Mouse (Mus musculus): ENCODE results near the gene Enox1. TPM values are rescaled to one million over a fixed set of nuclear protein-coding genes. Genes with fewer than 3 reads are reported as not detected.

Enox1 gene
- polyA plus RNA-seq, 1 experiment from 2014 or later, result 19.6 TPM

DNA sequence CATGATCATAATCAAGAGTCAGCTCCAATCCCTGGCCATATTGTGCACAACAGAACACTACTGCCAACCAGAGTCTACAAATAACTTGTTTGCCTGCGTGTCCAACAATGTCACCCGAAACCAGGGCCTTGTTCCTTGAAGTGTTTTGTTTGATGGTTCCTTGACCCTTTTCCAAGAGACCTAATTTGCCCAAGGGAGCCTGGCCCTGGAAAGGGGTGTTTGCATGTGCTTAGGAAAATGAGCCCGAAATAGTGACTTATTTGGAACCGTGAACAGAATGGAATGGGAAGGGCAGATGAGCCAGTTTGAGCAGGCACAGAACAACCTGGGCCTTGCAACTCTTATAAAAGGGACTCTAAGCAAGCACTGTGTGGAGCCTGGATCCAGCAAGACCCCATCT is 316.9 kb downstream of the Enox1 start:
- DNase-seq (ENCODE audit: low spot score) (no peak), ATAC-seq (ENCODE audit: insufficient read depth, low FRiP score, low TSS enrichment) (no peak)
- Histone ChIP-seq H3K9me3 (ENCODE audit: control insufficient read depth, low read length) (no peaks in the 10 kb centered on the region), H3K36me3 (ENCODE audit: control insufficient read depth, insufficient read depth, low read length) (no peaks in the 10 kb centered on the region), H3K4me2 (ENCODE audit: low read depth) (no peak overlapping the region), H3K9ac (ENCODE audit: low read length) (no peak overlapping the region), H3K4me1 (ENCODE audit: control insufficient read depth, insufficient read depth, low read length) (no peaks in the 10 kb centered on the region), H3K27ac (ENCODE audit: low read depth, low read length) (no peak overlapping the region), H3K4me3 (ENCODE audit: low read depth, low read length) (no peak overlapping the region), H3K27me3 (ENCODE audit: control insufficient read depth, insufficient read depth, low read length) (no peaks in the 10 kb centered on the region)
- WGBS, result 92% methylated on average over 4 of the region's 4 CpGs

DNA sequence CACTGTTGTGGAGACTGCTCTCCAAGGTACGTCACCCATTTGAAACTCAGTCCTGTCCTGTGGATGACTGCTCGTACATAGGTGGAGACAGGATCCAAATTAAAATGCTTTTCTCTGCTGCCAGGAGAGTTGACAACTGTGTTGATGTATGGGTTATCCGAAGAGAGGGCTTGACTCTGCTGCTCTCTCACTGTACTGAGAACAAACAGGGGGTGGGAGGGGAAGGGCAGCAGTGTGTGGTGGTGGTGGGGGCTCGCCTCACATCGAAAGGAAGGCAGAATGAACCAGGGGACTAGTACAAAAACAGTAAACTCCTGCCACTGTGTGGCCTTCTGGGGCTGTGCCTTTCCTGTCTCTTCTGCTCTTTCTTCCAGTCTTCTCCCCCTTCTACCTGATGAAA is 317.5 kb downstream of the Enox1 start:
- 63% methylated on average over 5 of the region's 5 CpGs for WGBS
- Histone ChIP-seq H3K27ac (ENCODE audit: low read depth, low read length) (0 out of 2 replicates have a peak overlapping the region, but pooled peaks have one; percentile 17), H3K27me3 (ENCODE audit: control insufficient read depth, insufficient read depth, low read length) (no peaks in the 10 kb centered on the region), H3K36me3 (ENCODE audit: control insufficient read depth, insufficient read depth, low read length) (no peaks in the 10 kb centered on the region), H3K4me2 (ENCODE audit: low read depth) (no peak overlapping the region), H3K4me3 (ENCODE audit: low read depth, low read length) (no peak overlapping the region), H3K4me1 (ENCODE audit: control insufficient read depth, insufficient read depth, low read length) (no peaks in the 10 kb centered on the region), H3K9me3 (ENCODE audit: control insufficient read depth, low read length) (no peaks in the 10 kb centered on the region), H3K9ac (ENCODE audit: low read length) (no peak overlapping the region)
- peak; percentile 17 for DNase-seq (ENCODE audit: low spot score)
- ATAC-seq (ENCODE audit: insufficient read depth, low FRiP score, low TSS enrichment), result no peak

DNA sequence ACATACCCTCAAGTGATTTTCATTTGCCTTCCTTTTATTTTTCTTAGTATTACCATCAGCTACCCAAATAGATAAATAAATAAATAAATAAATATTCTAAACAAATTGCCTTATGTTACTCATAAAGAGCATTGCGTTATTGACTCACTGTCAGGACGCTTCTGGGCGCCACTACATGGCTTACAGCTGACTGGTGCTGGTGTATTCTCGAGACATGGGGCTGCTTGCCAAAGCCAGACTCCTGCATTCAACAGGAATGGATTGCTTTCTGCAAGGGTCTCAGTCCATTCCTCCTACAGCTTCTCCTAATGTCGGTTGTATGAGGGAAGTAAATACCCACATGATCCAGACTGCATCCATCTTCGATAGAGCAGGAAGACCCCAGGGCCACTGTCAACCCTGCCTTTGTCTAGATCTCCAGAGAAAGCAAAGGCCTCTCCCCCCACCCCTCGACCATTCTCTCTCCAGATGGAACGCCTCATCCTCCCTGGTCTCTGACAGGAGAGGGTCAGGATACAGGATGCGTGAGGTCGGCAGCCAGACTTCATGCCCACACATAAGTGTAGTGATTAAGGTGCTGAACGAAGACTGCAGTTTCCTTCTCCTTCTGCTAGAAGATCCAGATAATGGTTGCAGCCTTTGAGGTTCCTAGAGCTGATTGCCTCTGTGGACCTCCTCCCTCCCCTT is 318.7 kb downstream of the Enox1 start:
- no peak overlapping the region for H3K27ac ChIP-seq (ENCODE audit: low read depth, low read length)
- WGBS, result 79% methylated on average over 11 of the region's 11 CpGs
- no peaks in the 10 kb centered on the region for H3K27me3 ChIP-seq (ENCODE audit: control insufficient read depth, insufficient read depth, low read length)
- H3K36me3 ChIP-seq (ENCODE audit: control insufficient read depth, insufficient read depth, low read length), result no peaks in the 10 kb centered on the region
- no peak overlapping the region for H3K4me2 ChIP-seq (ENCODE audit: low read depth)
- no peak overlapping the region for H3K9ac ChIP-seq (ENCODE audit: low read length)
- H3K4me1 ChIP-seq (ENCODE audit: control insufficient read depth, insufficient read depth, low read length), result no peaks in the 10 kb centered on the region
- no peaks in the 10 kb centered on the region for H3K9me3 ChIP-seq (ENCODE audit: control insufficient read depth, low read length)
- no peak overlapping the region for H3K4me3 ChIP-seq (ENCODE audit: low read depth, low read length)
- DNase-seq (ENCODE audit: low spot score), result no peak
- ATAC-seq (ENCODE audit: insufficient read depth, low FRiP score, low TSS enrichment), result no peak

DNA sequence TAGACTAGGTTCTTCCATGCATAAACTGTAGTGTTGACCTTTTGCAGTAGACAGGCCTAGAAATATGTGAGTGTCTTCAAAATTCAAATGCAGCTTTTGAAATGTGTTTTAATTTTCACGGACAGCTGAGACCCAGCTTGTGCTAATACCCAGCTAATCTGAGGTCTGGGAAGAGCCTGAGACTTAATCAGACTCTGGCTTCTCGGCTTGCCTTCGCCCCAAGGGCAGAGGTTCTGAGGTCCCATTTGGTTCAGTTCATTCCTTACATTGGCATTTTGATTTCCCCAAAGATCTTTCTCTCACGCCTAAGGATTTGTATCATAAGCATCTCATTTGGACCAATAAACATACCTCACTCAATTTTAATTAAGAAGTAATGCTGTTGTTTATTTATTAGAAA is 321.1 kb downstream of the Enox1 start:
- H3K4me3 ChIP-seq (ENCODE audit: low read depth, low read length), result no peak overlapping the region
- H3K9ac ChIP-seq (ENCODE audit: low read length), result no peak overlapping the region
- 82% methylated on average over 4 of the region's 4 CpGs for WGBS
- ATAC-seq (ENCODE audit: insufficient read depth, low FRiP score, low TSS enrichment), result no peak
- no peaks in the 10 kb centered on the region for H3K27me3 ChIP-seq (ENCODE audit: control insufficient read depth, insufficient read depth, low read length)
- no peaks in the 10 kb centered on the region for H3K36me3 ChIP-seq (ENCODE audit: control insufficient read depth, insufficient read depth, low read length)
- H3K9me3 ChIP-seq (ENCODE audit: control insufficient read depth, low read length), result no peaks in the 10 kb centered on the region
- peak; percentile 30 for DNase-seq (ENCODE audit: low spot score)
- H3K4me2 ChIP-seq (ENCODE audit: low read depth), result no peak overlapping the region
- H3K4me1 ChIP-seq (ENCODE audit: control insufficient read depth, insufficient read depth, low read length), result no peaks in the 10 kb centered on the region
- H3K27ac ChIP-seq (ENCODE audit: low read depth, low read length), result no peak overlapping the region

DNA sequence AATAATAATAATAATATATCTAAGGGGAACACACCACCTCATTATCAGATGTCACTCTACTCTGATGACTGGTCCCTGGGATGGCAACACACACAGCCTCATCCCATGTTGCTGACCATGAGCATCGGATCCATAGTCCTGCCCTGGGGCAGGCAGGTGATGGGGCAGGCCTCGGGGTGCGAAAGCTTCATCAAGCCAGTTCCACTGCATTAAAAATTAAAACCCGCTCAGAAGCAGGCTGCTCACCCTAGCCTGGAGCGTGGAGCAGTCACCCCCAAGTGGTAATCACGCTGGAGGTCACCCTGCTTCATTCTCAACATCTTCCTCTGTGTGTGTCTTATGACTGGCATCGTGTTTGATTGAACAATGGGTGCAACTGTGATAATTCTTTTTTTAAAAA is 321.6 kb downstream of the Enox1 start:
- 79% methylated on average over 7 of the region's 7 CpGs for WGBS
- H3K4me1 ChIP-seq (ENCODE audit: control insufficient read depth, insufficient read depth, low read length), result no peaks in the 10 kb centered on the region
- ATAC-seq (ENCODE audit: insufficient read depth, low FRiP score, low TSS enrichment) (peak; percentile 45; the same call in 1 of the 2 replicates), DNase-seq (ENCODE audit: low spot score) (peak; percentile 42)
- H3K36me3 ChIP-seq (ENCODE audit: control insufficient read depth, insufficient read depth, low read length), result no peaks in the 10 kb centered on the region
- no peak overlapping the region for H3K4me2 ChIP-seq (ENCODE audit: low read depth)
- no peak overlapping the region for H3K27ac ChIP-seq (ENCODE audit: low read depth, low read length)
- no peak overlapping the region for H3K9ac ChIP-seq (ENCODE audit: low read length)
- no peaks in the 10 kb centered on the region for H3K9me3 ChIP-seq (ENCODE audit: control insufficient read depth, low read length)
- no peaks in the 10 kb centered on the region for H3K27me3 ChIP-seq (ENCODE audit: control insufficient read depth, insufficient read depth, low read length)
- no peak overlapping the region for H3K4me3 ChIP-seq (ENCODE audit: low read depth, low read length)

DNA sequence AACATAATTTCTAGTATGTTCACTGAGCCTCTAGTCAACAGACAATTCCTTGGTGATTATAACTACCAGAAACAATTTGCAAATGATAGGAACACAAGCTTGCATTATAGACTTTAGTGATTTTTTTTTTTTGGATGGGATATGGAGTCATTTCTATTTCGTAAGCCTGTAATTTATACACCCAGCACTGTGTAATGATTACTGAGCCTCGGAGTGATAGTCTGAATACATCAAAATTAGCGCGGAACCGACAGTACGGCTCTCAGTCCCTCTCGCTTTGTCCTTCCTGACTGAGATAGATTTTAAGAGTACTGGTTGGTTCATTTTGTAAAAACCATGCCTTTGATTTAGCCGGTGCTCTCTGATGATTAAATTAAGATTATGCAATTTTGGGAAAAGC is 322.1 kb downstream of the Enox1 start:
- no peaks in the 10 kb centered on the region for H3K4me1 ChIP-seq (ENCODE audit: control insufficient read depth, insufficient read depth, low read length)
- DNase-seq (ENCODE audit: low spot score), result no peak
- H3K9ac ChIP-seq (ENCODE audit: low read length), result no peak overlapping the region
- no peaks in the 10 kb centered on the region for H3K36me3 ChIP-seq (ENCODE audit: control insufficient read depth, insufficient read depth, low read length)
- no peak for ATAC-seq (ENCODE audit: insufficient read depth, low FRiP score, low TSS enrichment)
- H3K27ac ChIP-seq (ENCODE audit: low read depth, low read length), result no peak overlapping the region
- H3K27me3 ChIP-seq (ENCODE audit: control insufficient read depth, insufficient read depth, low read length), result no peaks in the 10 kb centered on the region
- no peak overlapping the region for H3K4me3 ChIP-seq (ENCODE audit: low read depth, low read length)
- no peak overlapping the region for H3K4me2 ChIP-seq (ENCODE audit: low read depth)
- H3K9me3 ChIP-seq (ENCODE audit: control insufficient read depth, low read length), result no peaks in the 10 kb centered on the region
- WGBS, result 89% methylated on average over 8 of the region's 8 CpGs

DNA sequence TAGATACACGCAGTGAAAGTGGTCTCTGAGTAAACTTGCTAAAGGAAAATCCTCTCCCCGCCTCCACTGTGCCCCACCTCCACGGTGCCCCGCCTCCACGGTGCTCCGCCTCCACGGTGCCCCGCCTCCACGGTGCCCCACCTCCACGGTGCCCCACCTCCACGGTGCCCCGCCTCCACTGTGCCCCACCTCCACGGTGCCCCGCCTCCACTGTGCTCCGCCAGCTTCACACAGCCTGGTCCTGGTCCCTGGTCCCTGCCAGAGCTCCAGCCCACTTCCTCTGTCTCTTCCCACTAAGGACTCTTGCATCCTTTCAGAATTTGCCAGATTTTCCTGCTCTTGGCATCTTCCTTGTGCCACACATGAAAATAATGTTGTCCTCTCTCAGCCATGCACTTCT is 326.5 kb downstream of the Enox1 start:
- Histone ChIP-seq H3K27ac (ENCODE audit: low read depth, low read length) (no peak overlapping the region), H3K4me2 (ENCODE audit: low read depth) (no peak overlapping the region), H3K9ac (ENCODE audit: low read length) (no peak overlapping the region), H3K27me3 (ENCODE audit: control insufficient read depth, insufficient read depth, low read length) (no peaks in the 10 kb centered on the region), H3K36me3 (ENCODE audit: control insufficient read depth, insufficient read depth, low read length) (no peaks in the 10 kb centered on the region), H3K9me3 (ENCODE audit: control insufficient read depth, low read length) (no peaks in the 10 kb centered on the region), H3K4me3 (ENCODE audit: low read depth, low read length) (no peak overlapping the region), H3K4me1 (ENCODE audit: control insufficient read depth, insufficient read depth, low read length) (no peaks in the 10 kb centered on the region)
- DNase-seq (ENCODE audit: low spot score), result no peak
- ATAC-seq (ENCODE audit: insufficient read depth, low FRiP score, low TSS enrichment), result no peak
- WGBS, result 41% methylated on average over 14 of the region's 15 CpGs

DNA sequence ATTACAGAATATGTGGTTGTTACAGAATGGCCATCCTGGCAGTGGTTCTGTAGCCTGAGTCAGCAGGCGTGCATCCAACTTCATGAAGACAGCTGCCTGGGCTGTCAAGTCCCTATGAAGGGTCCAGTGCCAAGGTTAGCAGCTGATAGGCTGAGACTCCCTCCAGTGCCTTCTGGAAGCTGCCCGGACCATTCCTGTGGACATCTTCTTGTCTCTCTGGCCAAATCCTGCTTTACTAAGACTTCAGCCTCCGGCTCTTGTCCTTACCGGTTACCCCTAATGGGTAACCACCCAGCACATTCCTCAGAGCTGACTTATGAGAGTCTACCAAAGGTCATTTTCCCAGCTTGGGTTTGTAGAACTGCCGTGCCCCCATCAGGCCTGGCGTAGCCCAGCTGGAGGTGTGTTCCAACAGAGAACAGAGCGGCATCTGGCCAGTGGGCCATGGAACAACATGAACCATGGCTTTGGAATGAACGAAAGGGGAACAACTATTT is 328.4 kb downstream of the Enox1 start:
- Histone ChIP-seq H3K27me3 (ENCODE audit: control insufficient read depth, insufficient read depth, low read length) (no peaks in the 10 kb centered on the region), H3K4me2 (ENCODE audit: low read depth) (no peak overlapping the region), H3K9me3 (ENCODE audit: control insufficient read depth, low read length) (no peaks in the 10 kb centered on the region), H3K4me1 (ENCODE audit: control insufficient read depth, insufficient read depth, low read length) (no peaks in the 10 kb centered on the region), H3K27ac (ENCODE audit: low read depth, low read length) (no peak overlapping the region), H3K4me3 (ENCODE audit: low read depth, low read length) (no peak overlapping the region), H3K36me3 (ENCODE audit: control insufficient read depth, insufficient read depth, low read length) (no peaks in the 10 kb centered on the region), H3K9ac (ENCODE audit: low read length) (no peak overlapping the region)
- WGBS, result 83% methylated on average over 8 of the region's 8 CpGs
- DNase-seq (ENCODE audit: low spot score) (no peak), ATAC-seq (ENCODE audit: insufficient read depth, low FRiP score, low TSS enrichment) (no peak)

DNA sequence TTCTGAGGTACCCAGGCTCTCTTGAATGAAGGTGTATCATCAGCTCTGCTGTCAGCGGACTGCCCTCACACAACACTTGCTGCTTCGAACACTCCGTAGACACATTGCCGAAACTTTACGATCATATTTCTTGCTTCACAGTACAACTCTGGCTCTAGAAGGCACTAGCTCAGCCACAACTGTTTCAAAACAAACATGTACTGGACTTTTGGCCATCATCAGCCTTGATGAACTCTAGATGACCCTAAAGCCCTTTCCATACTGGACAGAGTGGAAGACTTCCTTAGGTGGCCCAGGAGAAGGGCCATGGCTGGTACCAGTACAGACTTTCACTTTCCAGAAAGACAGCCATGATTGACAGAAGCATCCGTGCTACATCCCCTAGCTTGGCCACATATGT is 334.1 kb downstream of the Enox1 start:
- WGBS, result 92% methylated on average over 6 of the region's 6 CpGs

More for the DNA sequence above, 334.1 kb downstream of the Enox1 start:
- ATAC-seq (ENCODE audit: insufficient read depth, low FRiP score, low TSS enrichment) (no peak), DNase-seq (ENCODE audit: low spot score) (no peak)
- Histone ChIP-seq H3K4me1 (ENCODE audit: control insufficient read depth, insufficient read depth, low read length) (no peaks in the 10 kb centered on the region), H3K36me3 (ENCODE audit: control insufficient read depth, insufficient read depth, low read length) (no peaks in the 10 kb centered on the region), H3K4me3 (ENCODE audit: low read depth, low read length) (no peak overlapping the region), H3K4me2 (ENCODE audit: low read depth) (no peak overlapping the region), H3K27ac (ENCODE audit: low read depth, low read length) (no peak overlapping the region), H3K9me3 (ENCODE audit: control insufficient read depth, low read length) (no peaks in the 10 kb centered on the region), H3K27me3 (ENCODE audit: control insufficient read depth, insufficient read depth, low read length) (no peaks in the 10 kb centered on the region), H3K9ac (ENCODE audit: low read length) (no peak overlapping the region)
